Mouse (Mus musculus): ENCODE results near the gene Gemin4. TPM values are rescaled to one million over a fixed set of nuclear protein-coding genes. Genes with fewer than 3 reads are reported as not detected.

The Gemin4 gene
- polyA plus RNA-seq, 1 experiment: 19.4 TPM

DNA sequence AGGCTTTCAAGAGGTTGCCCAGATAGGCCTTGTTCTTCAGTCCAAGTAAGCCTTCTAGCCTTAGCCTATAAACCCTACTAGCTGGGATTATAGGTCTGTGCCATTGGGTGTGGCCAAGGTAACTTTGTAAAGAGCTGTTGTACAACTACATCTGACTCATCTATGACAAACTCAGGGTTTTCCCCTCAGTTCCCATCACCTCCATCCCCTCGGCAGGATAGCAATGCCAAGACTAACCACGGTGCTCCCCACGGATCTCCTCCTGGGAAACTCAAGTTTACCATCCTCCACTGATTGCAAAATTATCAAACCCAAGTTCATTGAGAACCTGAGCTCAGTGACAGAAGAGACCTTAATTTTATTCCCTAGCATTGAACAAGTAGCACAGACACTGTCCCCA, 18.7 kb upstream of the Gemin4 start:
- H3K36me3 ChIP-seq (ENCODE audit: control insufficient read depth, insufficient read depth): peaks cover 32% of the 10 kb centered on the region

DNA sequence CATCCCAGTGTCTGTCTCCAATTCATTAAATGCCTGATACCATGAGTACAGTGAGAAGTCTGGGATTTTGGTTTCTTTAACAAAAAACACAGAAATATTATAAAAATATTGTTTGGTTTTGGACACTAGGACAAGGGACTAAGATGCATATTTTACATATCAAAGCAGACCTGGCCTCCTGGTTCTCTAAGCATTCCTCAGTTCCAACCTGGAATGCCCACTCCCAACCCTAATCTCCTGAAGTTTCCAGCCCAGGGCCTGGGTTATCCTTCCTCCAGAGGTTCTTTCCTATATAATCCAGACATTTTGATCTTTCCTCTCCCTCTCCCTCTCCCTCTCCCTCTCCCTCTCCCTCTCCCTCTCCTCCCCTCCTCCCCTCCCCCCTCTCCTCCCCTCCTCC, 7.6 kb upstream of the Gemin4 start:
- Histone ChIP-seq H3K79me3 (ENCODE audit: low read depth) (no peaks in the 10 kb centered on the region), H3K4me3 (ENCODE audit: insufficient read depth, poor library complexity, severe bottlenecking) (no peak overlapping the region), H3K79me2 (ENCODE audit: control insufficient read depth, insufficient read depth) (no peaks in the 10 kb centered on the region), H3K36me3 (ENCODE audit: control insufficient read depth, insufficient read depth) (peaks cover 23% of the 10 kb centered on the region), H3K27me3 (ENCODE audit: control insufficient read depth, insufficient read depth, insufficient read length) (no peaks in the 10 kb centered on the region), H3ac (ENCODE audit: control insufficient read depth, insufficient read length, low read depth) (no peak overlapping the region)
- TF ChIP-seq CEBPB (IDR thresholded peaks at IDR 0.05; ENCODE audit: low read depth) (no peak), MAX (IDR thresholded peaks at IDR 0.05) (no peak), CTCF (IDR thresholded peaks at IDR 0.05; ENCODE audit: control insufficient read depth, insufficient read depth, insufficient read length) (no peak), MYOD1 (IDR thresholded peaks at IDR 0.05; ENCODE audit: control insufficient read depth, insufficient read length, low read depth) (no peak), USF1 (IDR thresholded peaks at IDR 0.05; ENCODE audit: low read depth) (no peak), MYOG (IDR thresholded peaks at IDR 0.05; ENCODE audit: control insufficient read depth, extremely low read depth, insufficient read length) (no peak), FOSL1 (IDR thresholded peaks at IDR 0.05; ENCODE audit: insufficient read depth, low read length, poor library complexity, severe bottlenecking) (no peak)

More for the DNA sequence above, 18.7 kb upstream of the Gemin4 start:
- Histone ChIP-seq H3K4me3 (ENCODE audit: insufficient read depth, poor library complexity, severe bottlenecking) (no peak overlapping the region), H3K79me2 (ENCODE audit: control insufficient read depth, insufficient read depth) (no peaks in the 10 kb centered on the region), H3K79me3 (ENCODE audit: low read depth) (no peaks in the 10 kb centered on the region), H3ac (ENCODE audit: control insufficient read depth, insufficient read length, low read depth) (no peak overlapping the region), H3K27me3 (ENCODE audit: control insufficient read depth, insufficient read depth, insufficient read length) (no peaks in the 10 kb centered on the region)
- TF ChIP-seq MYOD1 (IDR thresholded peaks at IDR 0.05; ENCODE audit: control insufficient read depth, insufficient read length, low read depth): no peak
- no peak for TF ChIP-seq MYOG (IDR thresholded peaks at IDR 0.05; ENCODE audit: control insufficient read depth, extremely low read depth, insufficient read length)
- no peak for TF ChIP-seq MAX (IDR thresholded peaks at IDR 0.05)
- peak; percentile 49 for TF ChIP-seq CEBPB (IDR thresholded peaks at IDR 0.05; ENCODE audit: low read depth)

DNA sequence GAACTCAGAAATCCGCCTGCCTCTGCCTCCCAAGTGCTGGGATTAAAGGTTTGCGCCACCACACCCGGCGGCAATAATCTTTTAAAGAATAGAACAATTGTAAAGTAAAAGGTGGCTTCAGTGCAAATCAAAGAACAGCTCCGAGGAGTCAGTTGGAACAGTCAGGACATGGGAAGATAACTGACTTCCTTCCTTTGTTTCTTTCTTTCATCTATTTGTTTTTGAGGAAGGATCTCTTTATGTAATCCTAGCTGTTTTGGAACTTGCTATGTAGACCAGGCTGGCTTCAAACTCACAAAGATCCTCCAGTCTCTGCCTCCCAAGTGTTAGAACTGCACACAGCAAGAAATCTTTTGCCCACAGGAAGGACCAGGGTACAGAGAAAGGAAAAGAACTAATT, 7.2 kb upstream of the Gemin4 start:
- H3K79me2 ChIP-seq (ENCODE audit: control insufficient read depth, insufficient read depth): no peaks in the 10 kb centered on the region
- no peaks in the 10 kb centered on the region for H3K79me3 ChIP-seq (ENCODE audit: low read depth)
- no peaks in the 10 kb centered on the region for H3K27me3 ChIP-seq (ENCODE audit: control insufficient read depth, insufficient read depth, insufficient read length)
- TF ChIP-seq MYOG (IDR thresholded peaks at IDR 0.05; ENCODE audit: control insufficient read depth, extremely low read depth, insufficient read length): no peak
- H3ac ChIP-seq (ENCODE audit: control insufficient read depth, insufficient read length, low read depth): no peak overlapping the region
- H3K4me3 ChIP-seq (ENCODE audit: insufficient read depth, poor library complexity, severe bottlenecking): no peak overlapping the region
- H3K36me3 ChIP-seq (ENCODE audit: control insufficient read depth, insufficient read depth): peaks cover 28% of the 10 kb centered on the region

DNA sequence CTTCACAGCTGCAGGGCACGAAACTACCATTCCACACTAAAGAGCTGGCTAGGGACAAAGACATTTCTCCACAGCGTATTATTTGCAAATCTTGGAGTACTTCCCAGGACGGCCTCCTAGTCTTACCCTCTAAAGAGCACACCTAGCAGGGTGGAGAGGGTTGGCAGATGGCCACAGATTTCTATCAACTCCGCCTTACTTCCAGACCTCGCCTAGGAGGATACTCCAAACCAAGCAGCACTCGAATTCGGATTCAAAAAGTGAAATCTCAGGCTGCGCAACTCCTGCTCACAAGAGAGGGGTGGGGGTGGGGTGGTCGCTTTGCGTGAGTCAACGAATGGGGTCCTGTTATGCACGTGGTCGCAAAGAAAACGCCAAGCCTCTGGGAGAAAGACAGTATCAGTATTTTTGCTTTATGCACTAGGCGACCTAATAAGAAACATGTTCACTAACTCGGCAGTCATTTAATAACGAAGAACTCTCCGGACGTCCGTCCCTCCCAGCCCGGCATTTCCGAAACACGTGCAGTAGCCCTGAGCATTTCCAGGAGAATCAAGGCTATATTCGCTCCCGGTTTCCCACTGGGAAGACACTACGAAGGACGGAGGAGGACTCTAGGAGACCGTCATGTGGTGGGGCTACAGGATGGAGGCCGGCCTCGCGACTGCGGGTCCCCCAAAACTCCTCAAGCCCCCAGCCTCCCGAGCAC, 629 bp downstream of the Gemin4 start:
- Histone ChIP-seq H3K79me2 (ENCODE audit: control insufficient read depth, insufficient read depth) (peaks cover 53% of the 10 kb centered on the region), H3K79me3 (ENCODE audit: low read depth) (peaks cover 20% of the 10 kb centered on the region), H3K36me3 (ENCODE audit: control insufficient read depth, insufficient read depth) (peaks cover 53% of the 10 kb centered on the region), H3ac (ENCODE audit: control insufficient read depth, insufficient read length, low read depth) (peak overlapping the region; percentile 90), H3K27me3 (ENCODE audit: control insufficient read depth, insufficient read depth, insufficient read length) (no peaks in the 10 kb centered on the region), H3K4me3 (ENCODE audit: insufficient read depth, poor library complexity, severe bottlenecking) (peak overlapping the region; percentile 99)
- no peak for TF ChIP-seq MYOG (IDR thresholded peaks at IDR 0.05; ENCODE audit: control insufficient read depth, extremely low read depth, insufficient read length)
- peak; percentile 58 for TF ChIP-seq MAX (IDR thresholded peaks at IDR 0.05)

DNA sequence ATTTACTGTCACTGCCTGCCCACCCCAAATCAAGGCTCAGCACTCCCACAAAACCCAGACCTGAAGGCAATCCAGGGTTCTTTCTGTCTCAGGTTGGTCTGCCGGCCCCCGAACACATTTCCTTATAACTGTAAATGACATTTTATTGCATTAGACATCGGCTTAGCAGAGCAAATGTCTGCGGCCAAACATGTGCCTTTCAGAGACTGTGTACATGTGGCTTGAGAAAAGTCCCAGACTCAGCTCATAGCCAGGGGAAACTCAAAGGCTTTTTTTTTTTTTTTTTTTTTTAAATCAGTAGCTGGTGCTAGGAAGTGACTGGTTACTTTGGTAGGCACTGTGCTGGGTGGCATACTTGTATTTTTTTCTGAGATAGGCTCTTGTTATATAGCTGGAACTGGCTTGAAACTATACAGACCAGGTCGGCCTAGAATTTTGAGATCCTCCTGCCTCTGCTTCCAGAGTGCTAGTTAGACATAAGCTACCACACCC, 1.4 kb downstream of the Gemin4 start:
- Histone ChIP-seq H3K79me2 (ENCODE audit: control insufficient read depth, insufficient read depth) (peaks cover 56% of the 10 kb centered on the region), H3K36me3 (ENCODE audit: control insufficient read depth, insufficient read depth) (peaks cover 51% of the 10 kb centered on the region), H3K4me3 (ENCODE audit: insufficient read depth, poor library complexity, severe bottlenecking) (peak overlapping the region; percentile 99), H3K27me3 (ENCODE audit: control insufficient read depth, insufficient read depth, insufficient read length) (no peaks in the 10 kb centered on the region), H3K79me3 (ENCODE audit: low read depth) (peaks cover 20% of the 10 kb centered on the region), H3ac (ENCODE audit: control insufficient read depth, insufficient read length, low read depth) (no peak overlapping the region)
- TF ChIP-seq USF1 (IDR thresholded peaks at IDR 0.05; ENCODE audit: low read depth) (no peak), MAX (IDR thresholded peaks at IDR 0.05) (no peak), MYOD1 (IDR thresholded peaks at IDR 0.05; ENCODE audit: control insufficient read depth, insufficient read length, low read depth) (no peak), CTCF (IDR thresholded peaks at IDR 0.05; ENCODE audit: control insufficient read depth, insufficient read depth, insufficient read length) (no peak), FOSL1 (IDR thresholded peaks at IDR 0.05; ENCODE audit: insufficient read depth, low read length, poor library complexity, severe bottlenecking) (no peak), MYOG (IDR thresholded peaks at IDR 0.05; ENCODE audit: control insufficient read depth, extremely low read depth, insufficient read length) (no peak), CEBPB (IDR thresholded peaks at IDR 0.05; ENCODE audit: low read depth) (no peak)

DNA sequence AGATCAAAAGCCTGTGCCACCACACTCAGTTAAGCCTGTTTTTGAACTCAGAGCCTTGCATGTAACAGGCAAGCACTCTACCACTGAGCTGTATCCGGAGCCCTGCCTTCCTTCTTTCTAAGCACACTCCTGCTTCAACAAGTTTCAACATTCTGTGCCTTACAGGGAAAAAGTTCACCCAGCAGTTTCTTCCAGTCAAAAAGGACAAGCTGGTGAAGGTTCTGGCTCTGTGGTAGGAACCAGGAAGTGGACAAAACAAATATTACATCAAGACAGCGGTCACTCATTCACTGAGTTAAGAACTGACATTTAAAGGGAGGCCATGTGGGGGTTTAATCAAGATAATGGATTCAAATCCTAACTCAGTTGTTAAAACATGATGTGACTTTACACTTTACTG, 2.5 kb downstream of the Gemin4 start:
- TF ChIP-seq FOSL1 (IDR thresholded peaks at IDR 0.05; ENCODE audit: insufficient read depth, low read length, poor library complexity, severe bottlenecking) (no peak), MYOD1 (IDR thresholded peaks at IDR 0.05; ENCODE audit: control insufficient read depth, insufficient read length, low read depth) (no peak), CTCF (IDR thresholded peaks at IDR 0.05; ENCODE audit: control insufficient read depth, insufficient read depth, insufficient read length) (no peak), USF1 (IDR thresholded peaks at IDR 0.05; ENCODE audit: low read depth) (no peak), CEBPB (IDR thresholded peaks at IDR 0.05; ENCODE audit: low read depth) (no peak), MYOG (IDR thresholded peaks at IDR 0.05; ENCODE audit: control insufficient read depth, extremely low read depth, insufficient read length) (no peak), MAX (IDR thresholded peaks at IDR 0.05) (no peak)
- no peak overlapping the region for H3ac ChIP-seq (ENCODE audit: control insufficient read depth, insufficient read length, low read depth)
- H3K27me3 ChIP-seq (ENCODE audit: control insufficient read depth, insufficient read depth, insufficient read length): no peaks in the 10 kb centered on the region
- H3K36me3 ChIP-seq (ENCODE audit: control insufficient read depth, insufficient read depth): peaks cover 55% of the 10 kb centered on the region
- H3K4me3 ChIP-seq (ENCODE audit: insufficient read depth, poor library complexity, severe bottlenecking): no peak overlapping the region
- H3K79me2 ChIP-seq (ENCODE audit: control insufficient read depth, insufficient read depth): peaks cover 56% of the 10 kb centered on the region
- peaks cover 20% of the 10 kb centered on the region for H3K79me3 ChIP-seq (ENCODE audit: low read depth)

All from C2C12 (cell line).